Mouse (Mus musculus): ENCODE measurements around the gene Sgcb.

GRCm38 (mm10) chr5:73585212-73586115 is 62.1 kb downstream of the Sgcb start:
- TF ChIP-seq CTCF (IDR thresholded peaks at IDR 0.05; ENCODE audit: control insufficient read depth, insufficient read depth, insufficient replicate concordance, low read depth, low read length) (no peak), POLR2A (IDR thresholded peaks at IDR 0.05; ENCODE audit: control insufficient read depth, low read depth, low read length) (no peak)
